Mouse (Mus musculus) heart, adult 9 months (tissue): Measurements from ENCODE around the gene Fhit.
"Not testable (repeated sequence)": the region's sequence is repeated elsewhere in the genome, so short reads cannot be mapped to it uniquely, and the experiment has no call there.

ENCODE experiments used
- DNase-seq, 2 experiments: peaks; one replicate each; pipeline ENCODE4 v3.0.0; 2022; ENCODE audit warnings: low spot score in 2 of 2

Gene Fhit

DNA sequence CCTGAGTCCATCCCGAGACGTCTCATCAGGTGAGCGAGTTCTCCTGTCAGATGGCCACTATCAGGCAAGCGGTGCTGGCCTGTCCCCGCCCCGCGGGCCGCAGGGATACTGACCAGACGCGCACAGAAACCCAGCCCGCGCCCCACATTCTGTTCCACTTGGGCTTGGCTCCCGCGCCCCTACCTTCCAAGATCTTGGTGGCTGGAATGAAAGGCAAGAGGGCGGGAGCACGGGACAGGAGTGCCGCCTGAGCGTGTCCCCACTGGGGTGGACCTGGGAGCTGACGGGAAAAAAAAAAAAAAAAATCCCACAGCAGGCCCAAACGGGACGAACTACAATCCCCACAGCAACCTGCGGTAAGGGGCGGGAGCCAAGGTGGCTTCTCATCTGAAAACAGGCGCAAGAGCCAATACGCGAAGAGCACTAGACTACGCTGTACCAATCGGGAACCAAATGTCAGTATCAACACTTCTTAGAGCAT is at the start of gene Fhit:
Gene Fhit, minus strand, starts transcription at position 285 of the 481 bp plus-strand sequence.
- DNase-seq = peak; percentile 93 to 94

DNA sequence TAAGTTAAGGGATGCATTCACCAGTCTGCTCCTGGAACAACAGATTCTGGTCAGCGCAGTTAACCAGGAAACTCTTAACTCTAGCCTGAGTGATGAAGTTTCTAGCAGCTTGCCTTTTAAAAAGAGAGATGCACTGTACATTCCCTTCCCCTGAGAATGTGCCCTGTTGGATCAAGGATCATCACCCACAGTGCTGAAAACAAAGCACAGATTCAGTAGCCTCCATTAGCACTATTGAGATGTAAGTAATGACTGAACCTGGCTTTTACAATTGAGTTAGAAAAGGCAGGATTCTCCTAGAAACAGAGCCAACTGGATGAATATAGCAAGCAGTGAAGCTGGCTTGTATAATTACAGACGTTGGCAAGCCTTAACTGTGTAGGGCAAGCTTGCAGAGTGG is 45.0 kb upstream of the Fhit start:
- no peak for DNase-seq

DNA sequence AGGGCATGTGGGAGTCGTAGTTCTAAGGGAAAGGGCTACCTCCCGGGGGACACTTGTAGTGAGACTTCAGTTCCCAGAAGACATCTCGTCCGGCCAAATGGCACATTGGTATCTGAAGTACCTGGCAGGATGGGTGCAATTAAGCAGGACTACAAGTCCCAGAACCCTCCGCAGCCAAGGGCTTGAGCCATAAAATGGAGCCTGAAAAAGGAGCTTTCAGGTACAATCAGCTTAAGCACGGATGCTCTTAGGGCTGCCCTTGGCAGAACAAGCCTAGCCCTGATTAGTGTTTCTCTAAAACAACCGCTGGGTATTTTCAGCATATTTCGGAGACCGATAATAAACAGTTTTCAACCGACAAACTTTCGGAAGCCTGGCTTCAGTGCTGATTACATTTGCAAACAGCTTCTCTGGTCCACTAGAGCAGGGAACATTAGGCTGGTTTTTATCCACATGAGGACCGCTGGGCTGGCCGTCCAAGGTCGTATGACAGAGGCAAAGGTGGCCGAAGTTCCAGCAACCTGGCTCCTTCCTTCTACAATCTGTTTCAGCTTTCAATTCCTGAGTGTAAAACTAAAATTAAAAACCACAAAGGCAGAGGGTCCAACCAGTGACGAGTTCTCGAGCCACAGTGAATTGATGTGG is 907 bp downstream of the Fhit start:
- DNase-seq = peak; percentile 80 to 84

DNA sequence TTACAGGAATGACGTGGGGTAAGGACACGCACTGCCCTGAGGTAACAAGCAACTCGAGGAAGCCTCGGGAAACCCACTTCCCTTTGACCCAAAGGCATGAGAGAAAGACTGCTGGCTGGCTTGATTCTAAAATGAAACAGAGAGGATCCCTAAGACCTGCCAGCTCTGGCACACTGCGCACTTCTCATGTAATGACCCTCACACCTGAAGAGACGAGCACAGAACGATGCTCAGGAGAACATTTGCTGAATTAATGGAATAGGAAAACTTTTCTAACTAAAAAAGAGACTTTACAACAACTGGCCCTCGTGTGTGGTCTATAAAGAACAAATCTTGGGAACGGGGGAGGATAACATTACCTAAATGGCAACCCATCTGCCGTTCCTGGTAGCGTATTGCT is 2.2 kb downstream of the Fhit start:
- no peak for DNase-seq

DNA sequence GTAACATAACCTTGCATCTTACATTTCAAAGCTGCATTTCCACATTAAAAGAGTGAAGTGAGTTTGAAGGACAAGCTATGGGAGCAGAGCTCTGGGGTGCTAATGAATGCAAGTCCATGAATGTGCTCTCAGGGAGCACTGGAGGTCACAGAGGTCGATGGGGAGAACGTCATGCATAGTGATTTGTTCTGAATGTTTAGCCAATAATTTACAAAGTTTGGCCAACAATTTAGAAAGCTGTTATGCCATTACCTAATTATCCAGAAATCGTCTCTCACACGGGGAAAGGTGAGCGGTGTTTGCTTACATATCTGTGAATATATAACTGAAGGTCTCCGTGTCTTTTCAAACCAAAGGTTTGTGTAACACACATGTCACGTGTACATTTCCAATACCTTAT is 2.8 kb downstream of the Fhit start:
- no peak for DNase-seq

DNA sequence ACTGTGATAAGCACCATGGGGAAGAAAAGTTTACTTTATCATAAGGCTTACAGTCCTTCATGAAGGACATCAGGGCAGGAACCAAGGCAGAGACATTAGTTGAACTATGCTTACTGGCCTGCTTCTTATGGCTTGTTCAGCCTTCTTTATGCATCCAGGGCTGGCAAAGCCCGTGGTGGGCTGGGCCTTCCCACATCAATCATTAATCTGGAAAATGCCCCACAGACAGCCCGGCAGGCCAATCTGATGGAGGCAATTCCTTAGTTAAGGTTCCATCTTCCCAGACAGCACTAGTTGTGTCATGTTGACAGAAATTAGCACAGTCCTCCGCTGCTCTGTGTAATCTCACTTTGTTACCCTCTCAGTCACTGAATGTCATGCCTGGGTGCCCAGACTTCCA is 4.1 kb downstream of the Fhit start:
- DNase-seq = no peak

DNA sequence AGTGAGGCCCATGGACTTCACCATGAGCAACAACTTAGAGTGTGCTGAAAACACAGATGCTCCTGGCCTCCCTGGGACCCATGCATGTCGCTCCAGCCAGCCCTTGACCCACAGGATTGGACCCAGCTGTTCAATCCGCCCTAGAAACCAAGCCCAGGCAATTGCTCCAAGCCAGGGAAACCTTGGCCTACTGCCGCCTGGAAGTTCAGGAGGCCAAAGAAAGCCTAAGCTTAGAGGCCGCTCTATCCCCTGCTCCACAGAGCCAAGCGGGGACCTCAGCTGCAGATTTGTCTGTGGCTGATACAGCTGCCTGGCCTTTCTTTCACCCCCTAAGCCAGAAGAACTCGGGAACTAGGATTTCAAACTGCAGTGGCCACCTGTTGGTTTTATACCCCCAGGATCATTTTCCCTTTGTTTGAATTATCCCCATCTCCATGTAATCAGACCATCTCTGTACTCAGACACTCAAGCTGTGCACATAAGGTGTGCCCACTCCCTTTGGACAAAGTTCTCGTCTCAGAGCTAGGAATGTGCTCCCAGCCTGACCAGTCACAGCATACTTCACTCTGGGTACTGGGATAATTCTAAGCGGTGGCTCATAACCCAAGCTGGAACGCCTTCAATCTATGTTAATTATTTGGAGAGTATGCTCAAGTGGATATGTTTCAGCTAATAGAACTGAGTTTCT is 10.1 kb downstream of the Fhit start:
- peak; percentile 87 to 90 for DNase-seq

DNA sequence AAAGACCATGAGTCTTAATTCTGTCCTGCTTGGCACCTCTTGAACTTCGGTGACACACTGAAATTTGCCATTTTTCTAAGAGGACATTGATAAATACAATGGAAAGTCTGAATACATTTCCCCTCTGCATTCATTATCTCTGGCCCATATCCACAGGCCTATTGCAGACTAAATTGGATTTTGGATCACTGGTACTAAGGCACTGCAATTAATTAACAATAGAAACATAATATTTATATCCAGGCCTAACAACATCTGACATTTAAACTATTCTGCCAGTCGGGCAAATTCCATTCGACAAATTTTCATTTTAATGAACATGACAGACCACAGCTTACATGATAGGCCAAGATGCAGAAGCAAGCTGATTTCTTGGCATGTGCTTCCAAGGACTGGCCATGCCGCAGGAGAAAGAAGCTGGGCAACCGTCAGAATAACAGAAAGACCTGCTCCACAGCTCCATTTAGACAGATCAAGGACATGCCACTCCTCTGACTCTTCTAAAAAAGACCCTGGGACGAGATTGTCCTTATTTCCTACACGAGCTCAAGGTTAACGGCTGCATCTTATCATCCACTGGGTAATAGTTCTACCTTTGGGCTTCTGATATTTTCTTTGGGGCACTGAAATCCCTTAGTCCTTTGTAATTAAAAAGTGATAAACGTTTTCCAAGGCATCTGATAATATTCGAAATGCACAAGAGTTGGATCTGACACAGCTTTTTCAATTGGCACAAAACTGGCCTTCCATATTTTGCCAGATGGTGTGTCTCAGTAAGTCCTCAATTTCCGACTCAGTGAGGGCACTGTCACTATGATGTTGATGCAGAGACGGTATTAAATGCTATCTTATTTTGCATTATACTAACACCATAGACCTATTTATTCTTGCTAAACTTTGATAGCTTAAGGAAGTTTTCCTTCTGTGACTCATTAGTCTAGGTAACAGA is 27.8 kb downstream of the Fhit start:
- no peak for DNase-seq

DNA sequence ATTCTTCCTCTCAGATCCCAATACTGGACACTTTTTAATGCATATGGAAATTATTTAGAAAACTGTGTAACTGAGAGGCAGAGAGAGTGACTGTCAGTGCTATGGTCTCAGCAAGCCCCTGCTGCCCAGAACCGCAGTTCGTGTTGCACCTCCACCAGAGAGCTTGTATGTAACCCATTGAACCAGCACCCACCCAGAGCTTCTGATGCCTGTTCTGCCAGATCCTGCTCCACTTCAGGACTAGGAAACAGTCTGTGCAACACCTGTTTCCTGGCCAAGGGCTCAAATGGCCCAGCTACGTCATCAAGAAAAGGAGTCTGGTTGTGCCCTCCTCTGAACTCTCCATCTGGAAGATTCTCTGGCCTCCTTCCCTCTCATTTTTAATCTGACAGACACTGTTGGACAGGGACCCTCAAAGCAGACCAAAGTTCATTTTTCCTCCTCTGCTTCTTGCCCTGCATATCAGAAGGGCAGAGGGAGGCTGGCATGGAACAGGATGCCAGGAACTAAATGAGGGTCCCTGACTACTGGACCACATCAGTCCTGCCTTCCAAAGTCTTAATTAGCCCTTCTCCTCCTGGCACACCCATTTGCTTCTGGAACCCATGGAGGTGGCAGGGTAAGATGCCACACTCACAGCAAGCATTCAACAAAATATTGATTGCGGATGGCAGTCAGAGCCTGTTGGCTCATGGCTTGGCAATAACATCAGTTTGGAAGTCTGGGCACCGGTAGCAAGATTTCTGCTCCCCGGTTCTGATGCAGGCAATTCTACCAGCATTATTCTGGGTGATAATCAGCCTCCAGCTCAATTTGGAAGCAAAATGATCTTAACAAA is 29.0 kb downstream of the Fhit start:
- no peak for DNase-seq

DNA sequence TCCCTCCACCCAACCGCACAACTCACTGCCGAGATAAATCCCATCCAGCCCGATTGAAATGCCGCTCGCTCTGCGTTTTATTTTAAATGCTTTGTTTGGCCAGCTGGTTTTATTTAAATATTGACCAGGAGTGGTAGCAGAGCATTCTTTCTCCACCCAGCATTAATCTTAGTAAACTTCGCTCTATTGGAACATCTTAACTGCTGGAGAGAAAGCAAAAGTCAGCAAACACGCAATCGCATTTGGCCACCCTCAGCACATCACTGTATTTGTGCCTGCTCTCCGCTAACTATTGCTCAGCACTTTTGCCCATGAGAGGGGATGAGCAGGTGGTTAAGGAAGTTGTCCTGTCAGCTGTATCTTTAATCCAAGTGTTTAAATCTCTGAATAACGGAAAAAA is 36.7 kb downstream of the Fhit start:
- DNase-seq = no peak

DNA sequence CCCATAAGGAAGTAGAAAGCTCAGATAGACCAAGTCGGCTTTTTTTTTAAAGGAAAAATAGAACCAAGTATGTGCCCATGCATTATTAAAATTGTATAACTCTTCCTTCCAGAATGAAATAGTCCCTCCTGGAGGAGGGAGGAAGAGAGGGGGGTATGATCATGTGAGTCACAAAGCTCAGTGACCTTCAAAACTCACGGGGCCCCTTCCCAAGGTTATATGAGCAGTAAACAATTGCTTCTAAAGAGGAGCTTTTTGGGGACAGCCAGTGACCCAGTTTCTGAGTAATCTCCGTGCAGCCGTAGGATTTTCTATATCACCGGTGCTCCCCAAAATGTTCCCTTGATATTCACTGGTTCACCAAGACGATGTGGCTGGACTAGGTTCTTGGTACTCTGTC is 42.8 kb downstream of the Fhit start:
- DNase-seq = no peak

DNA sequence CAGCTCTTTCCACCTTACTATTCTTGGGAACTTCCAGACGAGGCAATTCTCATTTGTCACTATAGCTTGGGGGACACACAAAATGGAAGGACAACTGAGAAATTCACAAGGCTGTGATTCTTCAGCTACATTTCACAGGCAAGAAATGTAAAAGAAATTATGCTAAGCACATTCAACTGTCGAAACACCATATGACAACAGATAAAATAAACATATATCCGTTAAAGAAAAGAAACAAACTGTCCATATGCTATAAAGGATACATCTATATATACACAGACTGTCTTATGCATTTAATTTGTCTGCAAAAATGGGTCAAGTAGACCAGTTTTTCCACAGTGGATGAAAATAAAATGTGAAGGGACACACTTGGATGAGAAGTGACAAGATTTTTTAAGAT is 76.2 kb downstream of the Fhit start:
- DNase-seq = no peak

DNA sequence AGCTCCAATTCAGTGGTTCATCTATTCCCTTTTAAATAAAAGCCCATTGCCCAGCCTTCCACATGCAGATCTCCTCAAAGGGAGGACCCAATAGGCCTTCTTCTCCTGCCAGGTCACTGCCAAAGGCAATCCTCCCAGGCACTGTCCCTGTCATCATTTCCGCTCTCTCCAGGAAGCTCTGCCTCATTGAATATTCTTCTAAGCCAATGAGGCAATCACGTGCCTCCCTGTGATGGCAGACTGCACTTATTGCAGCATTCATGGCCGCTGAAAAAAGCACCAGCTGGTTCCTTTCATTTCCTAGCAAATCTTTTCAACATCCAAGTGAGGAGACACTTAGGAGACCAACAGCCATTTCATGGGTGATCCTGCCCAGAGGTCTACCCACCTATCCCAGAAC is 77.9 kb downstream of the Fhit start:
- DNase-seq = peak; percentile 3 to 19

DNA sequence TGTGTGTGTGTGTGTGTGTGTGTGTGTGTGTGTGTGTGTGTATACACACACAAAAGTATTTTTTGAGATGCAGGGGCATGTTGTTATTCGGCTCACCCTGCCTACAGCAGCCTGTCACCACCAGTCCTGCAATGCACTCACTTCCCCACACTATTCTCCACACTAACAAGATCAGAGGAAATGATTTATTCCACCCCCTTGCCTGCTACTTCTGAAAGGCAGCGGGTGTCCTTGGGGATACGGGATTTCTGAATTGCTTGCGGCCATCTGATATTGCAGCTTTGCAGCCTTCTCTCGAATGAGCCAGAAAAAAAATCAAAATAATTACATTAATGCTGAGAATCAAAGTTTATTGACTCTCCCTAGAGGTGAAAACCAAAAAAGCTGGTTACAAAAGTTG is 78.4 kb downstream of the Fhit start:
- no peak for DNase-seq

DNA sequence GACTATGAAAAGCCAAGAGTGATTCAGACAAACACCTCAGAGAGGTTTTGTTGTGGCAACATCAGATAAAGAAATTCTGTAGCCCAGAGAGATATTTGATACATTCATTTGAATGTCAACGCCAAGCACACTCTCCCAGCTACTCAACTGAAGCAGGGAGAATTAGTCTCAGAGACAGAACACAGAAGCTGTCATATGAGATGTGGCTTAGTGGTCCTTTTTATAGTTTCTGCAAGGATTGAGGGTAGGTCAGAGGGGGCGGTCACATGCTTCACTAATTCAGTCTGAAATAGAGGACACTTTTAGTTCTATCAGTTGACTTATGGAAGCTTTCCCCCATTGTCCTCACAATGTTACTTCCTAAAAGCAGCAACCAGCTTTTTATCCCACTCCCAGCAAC is 98.2 kb downstream of the Fhit start:
- no peak for DNase-seq

DNA sequence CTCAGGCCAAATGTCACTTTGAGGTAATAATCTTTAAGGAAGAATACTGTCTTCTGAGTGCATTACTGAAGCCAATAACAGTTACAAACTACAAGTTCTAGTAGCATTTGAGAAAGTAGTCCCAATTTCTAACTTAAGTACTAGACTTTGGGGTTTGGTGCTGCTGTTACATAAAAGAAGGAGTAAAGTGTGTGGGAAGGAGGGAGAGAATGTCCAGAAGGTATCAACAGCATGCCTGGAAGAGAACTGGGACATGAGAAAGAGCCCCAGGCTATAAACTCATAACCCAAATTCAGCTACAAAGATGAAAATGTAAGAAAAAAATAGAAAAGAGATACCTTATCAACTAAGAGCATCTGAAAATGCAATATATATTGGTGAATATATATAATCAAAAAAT is 101.6 kb downstream of the Fhit start:
- no peak for DNase-seq

DNA sequence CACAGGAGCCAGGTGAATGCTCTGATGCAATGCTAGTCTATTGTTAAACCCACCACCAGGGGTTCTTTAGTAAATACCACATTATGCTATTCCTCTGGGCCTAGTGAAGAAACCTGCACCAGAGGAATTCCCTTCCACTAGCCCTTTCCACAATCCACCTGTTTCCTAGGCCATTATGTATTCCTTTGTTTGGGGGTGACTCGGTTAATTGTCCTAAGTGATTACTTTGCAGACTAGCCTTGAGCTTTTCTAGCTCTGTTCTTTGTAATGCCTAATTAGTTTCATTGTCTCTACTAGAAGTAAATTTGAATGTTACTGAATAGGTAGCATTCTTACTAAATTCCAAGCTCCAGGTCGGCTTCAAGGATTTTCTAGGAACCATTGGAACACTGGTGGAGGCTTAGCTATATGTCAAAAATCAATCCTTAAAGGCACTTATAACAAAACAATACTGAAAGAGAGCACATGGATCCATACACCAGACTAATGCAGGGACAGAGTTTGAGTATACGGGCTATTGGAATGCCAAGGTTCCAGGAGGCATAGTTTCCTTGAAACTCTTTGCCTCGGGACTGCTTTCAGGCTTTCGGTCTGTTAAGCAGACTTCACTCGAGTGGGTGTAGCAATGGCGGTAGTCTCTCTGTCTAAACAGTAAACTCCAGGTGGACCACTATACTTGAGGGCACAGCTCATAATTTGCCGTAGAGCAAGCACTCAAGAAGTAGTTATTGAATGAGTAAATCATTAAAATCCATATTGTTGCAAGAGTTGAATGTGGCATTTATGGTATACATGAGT is 122.1 kb downstream of the Fhit start:
- not testable (repeated sequence) for DNase-seq

DNA sequence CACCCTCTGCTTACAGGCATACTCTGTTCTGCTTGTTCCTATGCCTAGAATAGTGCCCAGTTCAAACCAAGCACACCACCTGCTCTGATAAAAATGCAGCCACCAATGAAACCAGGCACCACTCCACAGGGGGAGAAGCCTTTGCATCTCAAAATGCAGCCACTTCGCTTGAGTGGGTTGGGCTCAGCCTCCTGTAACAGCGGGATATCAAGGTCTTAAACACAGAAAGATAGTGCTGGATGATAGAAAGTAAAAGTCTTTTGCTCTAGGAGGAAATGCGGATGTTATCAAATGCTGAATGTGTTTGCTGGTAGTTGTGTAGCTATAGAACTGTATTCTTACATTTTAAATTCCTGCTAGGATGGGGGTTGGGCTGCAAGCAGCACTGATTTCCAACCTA is 140.4 kb downstream of the Fhit start:
- no peak for DNase-seq

DNA sequence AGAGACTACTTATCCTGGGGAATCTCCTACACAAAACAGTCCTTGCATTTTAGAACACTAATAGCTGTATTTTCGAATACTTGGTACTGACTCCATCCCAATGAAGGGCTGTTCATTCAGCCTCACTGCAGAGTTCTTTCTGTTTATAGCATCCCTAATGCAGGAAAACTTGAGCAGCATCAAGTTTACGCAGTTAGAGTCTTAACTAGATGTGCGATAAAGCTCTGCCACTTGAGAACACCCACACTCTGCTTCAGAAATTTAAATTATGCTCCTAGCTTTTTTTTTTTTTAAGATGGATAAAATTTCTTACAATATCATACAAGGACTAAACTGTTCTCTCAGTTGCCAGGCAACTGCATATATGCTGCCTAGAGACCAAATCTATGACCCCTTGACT is 183.2 kb downstream of the Fhit start:
- DNase-seq = no peak

DNA sequence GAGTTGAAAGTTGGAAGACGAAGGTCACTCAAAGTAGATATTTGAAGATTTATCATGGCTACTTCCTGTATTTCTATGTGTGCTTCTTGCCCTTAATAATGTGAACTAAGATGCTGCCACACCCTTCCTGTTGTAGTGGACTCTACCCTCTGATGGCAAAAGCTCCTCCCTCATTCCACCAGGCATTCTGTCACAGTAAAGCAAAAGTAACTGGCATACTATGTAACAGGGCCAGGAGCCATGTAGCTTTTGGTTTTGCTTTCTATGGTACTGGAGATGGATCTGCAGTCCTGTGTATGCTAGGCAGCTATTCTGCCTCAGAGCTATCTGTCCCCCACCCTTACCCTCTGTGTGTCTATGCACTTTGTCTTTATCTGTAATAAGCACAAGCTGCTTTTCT is 220.2 kb downstream of the Fhit start:
- DNase-seq = no peak

DNA sequence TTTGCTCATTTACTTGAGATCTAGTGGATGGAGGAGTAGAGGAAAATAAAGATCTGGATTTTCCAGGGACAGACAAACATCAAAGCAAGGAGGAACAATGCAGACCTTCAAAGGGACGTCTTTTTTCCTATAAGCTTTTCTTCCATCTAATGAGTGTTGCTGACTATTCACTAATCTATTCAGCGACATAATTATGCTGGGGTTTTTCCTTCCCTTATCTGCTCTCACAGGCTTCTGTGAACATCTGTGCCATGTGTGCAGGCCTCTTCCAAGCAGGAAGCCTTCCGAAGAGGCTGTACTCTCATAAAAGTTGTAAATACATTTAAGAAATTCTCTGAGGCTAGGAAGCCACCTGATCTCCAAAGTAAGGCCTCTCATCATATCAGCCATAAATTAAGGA is 228.2 kb downstream of the Fhit start:
- DNase-seq = no peak
